Mouse (Mus musculus) erythroblast, embryonic 14.5 days (primary cell): ENCODE measurements around the gene Hs6st1. TPM values are rescaled to one million over a fixed set of nuclear protein-coding genes. Genes with fewer than 3 reads are reported as not detected.

Source experiments
- H3K27me3 ChIP-seq: 2 replicates; pipeline ENCODE4 v1.6.1; 2012; ENCODE audit warnings: inconsistent platforms; ENCODE audit not compliant: control insufficient read depth
- H3K36me3 ChIP-seq: 2 replicates; pipeline ENCODE4 v1.6.1; 2012; ENCODE audit warnings: mild to moderate bottlenecking, inconsistent platforms; ENCODE audit not compliant: control insufficient read depth
- H3K4me1 ChIP-seq: 2 replicates; pipeline ENCODE4 v1.6.1; 2012; ENCODE audit warnings: inconsistent platforms; ENCODE audit not compliant: control insufficient read depth
- H3K4me3 ChIP-seq: replicated peaks from 2 replicates; pipeline ENCODE3; 2012; ENCODE audit warnings: moderate library complexity, mild to moderate bottlenecking, inconsistent platforms
- H3K9me3 ChIP-seq: 2 replicates; pipeline ENCODE4 v1.6.1; 2012; ENCODE audit warnings: low read length, inconsistent platforms, mixed read lengths; ENCODE audit not compliant: control insufficient read depth
- GATA1 ChIP-seq: IDR thresholded peaks from 2 replicates; pipeline ENCODE4 v1.6.1; 2012; ENCODE audit warnings: low read length, inconsistent platforms, mixed read lengths
- TAL1 ChIP-seq: IDR thresholded peaks from 3 replicates; pipeline ENCODE4 v1.6.1; 2012; ENCODE audit warnings: low read length, inconsistent platforms, mixed read lengths
- polyA plus RNA-seq: library from polyadenylated mRNA; stranded (reverse); fragments of >175 nt; gene quantifications from 2 replicates; pipeline ENCODE4 v1.2.3, GENCODE M21; 2012

Hs6st1 gene
- polyA plus RNA-seq, 1 experiment, result 20.5 TPM

GRCm38 (mm10) chr1:36069291-36069771 is 1.1 kb downstream of the Hs6st1 start:
- peaks cover 53% of the 10 kb centered on the region for H3K36me3 ChIP-seq
- no peak for TF ChIP-seq TAL1
- no peak for TF ChIP-seq GATA1
- H3K27me3 ChIP-seq, result no peaks in the 10 kb centered on the region
- no peaks in the 10 kb centered on the region for H3K9me3 ChIP-seq
- H3K4me3 ChIP-seq, result peak overlapping the region; percentile 70
- H3K4me1 ChIP-seq, result peaks cover 82% of the 10 kb centered on the region

DNA sequence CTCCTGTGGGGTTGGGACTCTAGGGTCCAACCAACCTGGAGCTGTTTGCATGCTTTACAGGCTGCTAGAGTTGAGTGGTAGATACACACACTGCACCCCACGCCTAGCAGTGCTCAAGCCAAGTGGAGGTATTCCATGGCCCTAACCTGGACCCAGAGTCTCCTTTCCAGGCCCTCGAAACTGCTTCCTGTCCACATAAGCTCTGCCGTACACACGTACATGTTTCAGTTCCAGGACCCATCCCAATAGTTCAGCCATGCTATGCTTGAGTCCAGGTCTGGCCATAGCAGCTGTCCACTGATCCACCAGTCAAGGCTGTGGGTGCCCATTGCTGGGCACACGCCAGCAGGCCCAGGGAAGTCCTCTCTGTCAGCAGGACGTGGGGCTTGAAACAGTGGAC is 2.0 kb downstream of the Hs6st1 start:
- Histone ChIP-seq H3K9me3 (no peaks in the 10 kb centered on the region), H3K4me3 (peak overlapping the region; percentile 70), H3K4me1 (peaks cover 82% of the 10 kb centered on the region), H3K27me3 (no peaks in the 10 kb centered on the region), H3K36me3 (peaks cover 61% of the 10 kb centered on the region)
- TF ChIP-seq TAL1 (no peak), GATA1 (no peak)

DNA sequence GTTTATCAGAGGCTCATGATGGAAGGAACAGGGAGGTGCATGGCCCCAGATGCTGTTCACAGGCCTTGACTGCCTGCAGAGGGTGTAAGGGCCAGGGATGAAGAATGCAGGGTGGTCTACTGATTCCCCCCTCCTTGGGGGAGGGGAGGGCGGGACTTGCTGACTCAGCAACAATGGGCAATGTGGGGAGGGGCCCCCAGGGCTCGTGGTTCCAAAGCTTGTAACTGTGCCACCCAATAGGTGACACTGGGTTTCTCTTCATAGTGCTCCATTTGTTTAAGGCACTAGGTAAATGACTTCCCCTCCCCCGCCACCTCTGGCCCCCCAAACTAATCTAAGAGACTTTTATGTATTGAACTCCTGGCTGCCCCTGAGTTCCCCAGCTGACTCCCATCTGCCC is 2.5 kb downstream of the Hs6st1 start:
- TF ChIP-seq TAL1 (no peak), GATA1 (no peak)
- H3K4me1 ChIP-seq, result peaks cover 82% of the 10 kb centered on the region
- no peaks in the 10 kb centered on the region for H3K27me3 ChIP-seq
- no peaks in the 10 kb centered on the region for H3K9me3 ChIP-seq
- H3K36me3 ChIP-seq, result peaks cover 67% of the 10 kb centered on the region
- peak overlapping the region; percentile 70 for H3K4me3 ChIP-seq

DNA sequence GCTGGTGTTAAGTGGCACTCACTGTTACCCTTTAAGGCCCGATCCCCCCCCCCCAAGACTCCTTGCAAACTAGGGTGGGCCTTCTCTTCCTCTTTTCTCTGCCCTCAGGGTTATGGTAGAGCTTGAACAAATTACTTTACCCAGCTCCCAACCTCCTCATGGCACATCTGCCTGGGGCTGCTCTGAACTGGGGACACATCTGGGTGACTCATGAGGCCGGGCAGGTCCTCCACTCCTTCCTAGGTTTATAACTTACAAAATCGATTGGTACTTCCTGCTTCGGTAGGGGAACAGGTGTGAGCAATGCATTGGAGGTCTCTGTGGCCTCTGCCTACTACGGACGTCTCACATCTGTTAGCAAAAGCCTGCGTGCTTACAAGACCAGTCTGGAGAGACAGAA is 3.0 kb downstream of the Hs6st1 start:
- peaks cover 82% of the 10 kb centered on the region for H3K4me1 ChIP-seq
- no peaks in the 10 kb centered on the region for H3K27me3 ChIP-seq
- H3K9me3 ChIP-seq, result no peaks in the 10 kb centered on the region
- H3K36me3 ChIP-seq, result peaks cover 71% of the 10 kb centered on the region
- H3K4me3 ChIP-seq, result peak overlapping the region; percentile 70
- TF ChIP-seq GATA1 (no peak), TAL1 (no peak)

GRCm38 (mm10) chr1:36071611-36072010 is 3.4 kb downstream of the Hs6st1 start:
- Histone ChIP-seq H3K36me3 (peaks cover 75% of the 10 kb centered on the region), H3K27me3 (no peaks in the 10 kb centered on the region), H3K4me1 (peaks cover 81% of the 10 kb centered on the region), H3K4me3 (peak overlapping the region; percentile 70), H3K9me3 (no peaks in the 10 kb centered on the region)
- no peak for TF ChIP-seq GATA1
- TF ChIP-seq TAL1, result no peak

GRCm38 (mm10) chr1:36072588-36073556 is 4.7 kb downstream of the Hs6st1 start:
- peak overlapping the region; percentile 70 for H3K4me3 ChIP-seq
- H3K4me1 ChIP-seq, result peaks cover 81% of the 10 kb centered on the region
- peaks cover 88% of the 10 kb centered on the region for H3K36me3 ChIP-seq

DNA sequence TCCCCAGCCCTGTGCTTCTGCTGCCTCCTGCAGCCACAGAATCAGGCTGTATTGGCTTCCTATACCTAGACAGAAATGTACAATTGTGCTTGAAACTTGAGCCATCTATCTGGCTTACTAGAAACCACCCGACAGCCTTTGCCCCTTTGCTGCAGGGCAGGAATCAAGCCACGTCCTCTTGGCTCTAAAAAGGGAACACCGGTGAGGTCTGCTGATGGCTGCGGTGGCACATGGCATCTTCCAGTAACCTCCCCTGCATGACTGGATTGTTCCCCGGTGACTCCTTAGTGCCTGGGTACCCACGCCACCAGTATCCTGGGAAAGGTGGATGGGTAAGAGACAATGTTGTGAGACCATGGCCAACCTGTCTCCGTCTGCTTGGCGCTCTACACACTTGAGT is 5.4 kb downstream of the Hs6st1 start:
- Histone ChIP-seq H3K4me1 (peaks cover 86% of the 10 kb centered on the region), H3K36me3 (peaks cover 95% of the 10 kb centered on the region), H3K27me3 (no peaks in the 10 kb centered on the region), H3K9me3 (no peaks in the 10 kb centered on the region), H3K4me3 (peak overlapping the region; percentile 70)
- TF ChIP-seq TAL1, result no peak
- no peak for TF ChIP-seq GATA1

More at GRCm38 (mm10) chr1:36072588-36073556, 4.7 kb downstream of the Hs6st1 start:
- H3K27me3 ChIP-seq, result no peaks in the 10 kb centered on the region
- no peak for TF ChIP-seq TAL1
- TF ChIP-seq GATA1, result no peak
- H3K9me3 ChIP-seq, result no peaks in the 10 kb centered on the region

GRCm38 (mm10) chr1:36074197-36074596 is 6.0 kb downstream of the Hs6st1 start:
- Histone ChIP-seq H3K27me3 (no peaks in the 10 kb centered on the region), H3K4me1 (peaks cover 92% of the 10 kb centered on the region), H3K4me3 (no peak overlapping the region), H3K9me3 (no peaks in the 10 kb centered on the region), H3K36me3 (peaks cover 100% of the 10 kb centered on the region)
- TF ChIP-seq GATA1 (no peak), TAL1 (no peak)

DNA sequence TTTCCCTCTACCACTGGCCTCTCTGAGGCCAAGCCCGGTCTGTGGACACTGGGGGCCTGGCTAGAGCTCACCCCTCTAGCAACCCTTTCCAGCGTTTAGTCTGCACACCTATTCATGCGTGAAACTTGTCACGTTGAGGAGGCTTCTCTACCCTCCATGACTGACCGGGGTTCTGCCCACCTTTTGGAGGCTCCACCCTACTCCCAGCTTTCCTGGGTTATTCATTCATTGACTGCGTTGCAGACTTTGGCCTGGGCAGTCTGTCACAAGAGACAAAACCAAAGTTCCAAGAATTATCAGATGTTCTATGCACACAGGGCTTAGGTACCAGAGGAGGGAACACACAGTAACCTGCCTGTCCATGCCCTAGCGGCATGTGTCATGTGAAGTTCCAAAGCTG is 6.8 kb downstream of the Hs6st1 start:
- no peaks in the 10 kb centered on the region for H3K27me3 ChIP-seq
- no peak overlapping the region for H3K4me3 ChIP-seq
- peaks cover 100% of the 10 kb centered on the region for H3K36me3 ChIP-seq
- H3K4me1 ChIP-seq, result peaks cover 98% of the 10 kb centered on the region
- H3K9me3 ChIP-seq, result no peaks in the 10 kb centered on the region
- no peak for TF ChIP-seq TAL1
- no peak for TF ChIP-seq GATA1
